Mouse (Mus musculus) heart, embryonic 10.5 days (tissue): ENCODE data around the gene Tex2. TPM values are rescaled to one million over a fixed set of nuclear protein-coding genes. Genes with fewer than 3 reads are reported as not detected.

Experiments used
- DNase-seq: peaks from one replicate; pipeline ENCODE4 v3.0.0-alpha.2; 2017; ENCODE audit warnings: low spot score
- H3K27ac ChIP-seq: fragments of 300-500 bp; sonication (generic); 2 replicates; pipeline ENCODE4 v1.5.1; 2016; ENCODE audit warnings: mild to moderate bottlenecking
- H3K27me3 ChIP-seq: fragments of 300-500 bp; sonication (generic); 2 replicates; pipeline ENCODE4 v1.6.1; 2016; ENCODE audit warnings: mild to moderate bottlenecking; ENCODE audit not compliant: poor library complexity, insufficient read depth, severe bottlenecking
- H3K36me3 ChIP-seq: fragments of 300-500 bp; sonication (generic); 2 replicates; pipeline ENCODE4 v1.6.1; 2016; ENCODE audit warnings: mild to moderate bottlenecking, moderate library complexity
- H3K4me1 ChIP-seq: fragments of 300-500 bp; sonication (generic); 2 replicates; pipeline ENCODE4 v1.6.1; 2016; ENCODE audit warnings: mild to moderate bottlenecking
- H3K4me3 ChIP-seq: fragments of 300-500 bp; sonication (generic); 2 replicates; pipeline ENCODE4 v1.5.1; 2016; ENCODE audit warnings: mild to moderate bottlenecking, moderate library complexity
- H3K9me3 ChIP-seq: fragments of 300-500 bp; sonication (generic); 2 replicates; pipeline ENCODE4 v1.6.1; 2016; ENCODE audit warnings: mild to moderate bottlenecking, moderate library complexity
- WGBS: fragments of 180-500 bp; shearing (Covaris S2); methylation state at CpG from one replicate; pipeline ENCODE4 v1.1.7; 2016; 5-methylcytosine and 5-hydroxymethylcytosine counted together
- polyA plus RNA-seq: library from polyadenylated mRNA; unstranded; fragments of >200 nt; fragmentation: Nextera tagmentation; extraction: Ambion mirVana; gene quantifications from 2 replicates; pipeline ENCODE4 v1.2.1, GENCODE M21; 2016

Gene Tex2
- polyA plus RNA-seq, 1 experiment from 2014 or later = 12.5 TPM

GRCm38 (mm10) chr11:106571026-106571983 lies 41.9 kb downstream of the Tex2 start:
- H3K9me3 ChIP-seq = no peaks in the 10 kb centered on the region
- no peak overlapping the region for H3K4me3 ChIP-seq
- DNase-seq = no peak
- H3K36me3 ChIP-seq = peaks cover 22% of the 10 kb centered on the region
- peak overlapping the region; percentile 69; the same call in 1 of the 2 replicates for H3K27ac ChIP-seq
- H3K27me3 ChIP-seq = 0 out of 2 replicates have a peak, but pooled peaks cover 4% of the 10 kb centered on the region
- 77% methylated on average over 11 of the region's 11 CpGs for WGBS
- H3K4me1 ChIP-seq = peaks cover 92% of the 10 kb centered on the region

GRCm38 (mm10) chr11:106568329-106568960 lies 44.8 kb downstream of the Tex2 start:
- 83% methylated on average over 14 of the region's 14 CpGs for WGBS
- H3K36me3 ChIP-seq = peaks cover 25% of the 10 kb centered on the region
- H3K27me3 ChIP-seq = 0 out of 2 replicates have a peak, but pooled peaks cover 4% of the 10 kb centered on the region
- no peak overlapping the region; the same call in 1 of the 2 replicates for H3K27ac ChIP-seq
- no peaks in the 10 kb centered on the region for H3K9me3 ChIP-seq
- H3K4me3 ChIP-seq = no peak overlapping the region
- DNase-seq = no peak
- H3K4me1 ChIP-seq = peaks cover 83% of the 10 kb centered on the region

- no peak for DNase-seq
- Histone ChIP-seq H3K27me3 (0 out of 2 replicates have a peak, but pooled peaks cover 4% of the 10 kb centered on the region), H3K4me1 (peaks cover 66% of the 10 kb centered on the region), H3K4me3 (no peak overlapping the region), H3K9me3 (no peaks in the 10 kb centered on the region), H3K27ac (no peak overlapping the region), H3K36me3 (peaks cover 25% of the 10 kb centered on the region)
- WGBS = 93% methylated on average over 8 of the region's 8 CpGs
These were observed 47.0 kb downstream of the Tex2 start for GRCm38 (mm10) chr11:106566040-106566785.

- 53% methylated on average over 12 of the region's 12 CpGs for WGBS
- H3K9me3 ChIP-seq = no peaks in the 10 kb centered on the region
- no peak for DNase-seq
- no peak overlapping the region; the same call in 1 of the 2 replicates for H3K4me3 ChIP-seq
- peak overlapping the region; percentile 62 for H3K27ac ChIP-seq
- H3K36me3 ChIP-seq = peaks cover 25% of the 10 kb centered on the region
- 0 out of 2 replicates have a peak, but pooled peaks cover 2% of the 10 kb centered on the region for H3K27me3 ChIP-seq
- H3K4me1 ChIP-seq = peaks cover 49% of the 10 kb centered on the region
These were observed 49.0 kb downstream of the Tex2 start for GRCm38 (mm10) chr11:106564261-106564660.

- H3K9me3 ChIP-seq = no peaks in the 10 kb centered on the region
- peaks cover 44% of the 10 kb centered on the region for H3K4me1 ChIP-seq
- 88% methylated on average over 4 of the region's 4 CpGs for WGBS
- no peak overlapping the region for H3K4me3 ChIP-seq
- H3K27ac ChIP-seq = no peak overlapping the region; the same call in 1 of the 2 replicates
- peaks cover 18% of the 10 kb centered on the region for H3K36me3 ChIP-seq
- no peaks in the 10 kb centered on the region for H3K27me3 ChIP-seq
- DNase-seq = no peak
These were observed 50.5 kb downstream of the Tex2 start for GRCm38 (mm10) chr11:106562707-106563106.

GRCm38 (mm10) chr11:106559773-106560172 lies 53.5 kb downstream of the Tex2 start:
- H3K27ac ChIP-seq = no peak overlapping the region
- 84% methylated on average over 7 of the region's 7 CpGs for whole genome bisulfite sequencing
- DNase-seq = no peak
- no peak overlapping the region for H3K4me3 ChIP-seq
- H3K27me3 ChIP-seq = no peaks in the 10 kb centered on the region
- no peaks in the 10 kb centered on the region for H3K36me3 ChIP-seq
- no peaks in the 10 kb centered on the region for H3K9me3 ChIP-seq
- H3K4me1 ChIP-seq = peaks cover 58% of the 10 kb centered on the region

GRCm38 (mm10) chr11:106558008-106558407 lies 55.2 kb downstream of the Tex2 start:
- WGBS = 55% methylated on average over 4 of the region's 4 CpGs
- H3K27ac ChIP-seq = peak overlapping the region; percentile 70

GRCm38 (mm10) chr11:106557398-106557797 lies 55.8 kb downstream of the Tex2 start:
- Histone ChIP-seq H3K36me3 (no peaks in the 10 kb centered on the region), H3K27ac (peak overlapping the region; percentile 70), H3K4me1 (peaks cover 42% of the 10 kb centered on the region), H3K4me3 (no peak overlapping the region), H3K9me3 (no peaks in the 10 kb centered on the region), H3K27me3 (no peaks in the 10 kb centered on the region)
- WGBS = 70% methylated on average over 7 of the region's 7 CpGs
- DNase-seq = no peak

More at GRCm38 (mm10) chr11:106558008-106558407, 55.2 kb downstream of the Tex2 start:
- H3K4me3 ChIP-seq = no peak overlapping the region
- H3K4me1 ChIP-seq = peaks cover 43% of the 10 kb centered on the region
- no peaks in the 10 kb centered on the region for H3K9me3 ChIP-seq
- H3K27me3 ChIP-seq = no peaks in the 10 kb centered on the region
- H3K36me3 ChIP-seq = no peaks in the 10 kb centered on the region
- no peak for DNase-seq

GRCm38 (mm10) chr11:106556689-106557088 lies 56.5 kb downstream of the Tex2 start:
- peak overlapping the region; percentile 70; the same call in 1 of the 2 replicates for H3K27ac ChIP-seq
- no peaks in the 10 kb centered on the region for H3K9me3 ChIP-seq
- H3K27me3 ChIP-seq = no peaks in the 10 kb centered on the region
- H3K36me3 ChIP-seq = 0 out of 2 replicates have a peak, but pooled peaks cover 2% of the 10 kb centered on the region
- no peak for DNase-seq
- peaks cover 42% of the 10 kb centered on the region for H3K4me1 ChIP-seq
- 61% methylated on average over 4 of the region's 4 CpGs for WGBS
- no peak overlapping the region for H3K4me3 ChIP-seq

GRCm38 (mm10) chr11:106555805-106556615 lies 57.2 kb downstream of the Tex2 start:
- Histone ChIP-seq H3K4me3 (no peak overlapping the region), H3K36me3 (0 out of 2 replicates have a peak, but pooled peaks cover 4% of the 10 kb centered on the region), H3K9me3 (no peaks in the 10 kb centered on the region), H3K27ac (peak overlapping the region; percentile 70), H3K27me3 (no peaks in the 10 kb centered on the region), H3K4me1 (peaks cover 42% of the 10 kb centered on the region)
- 26% methylated on average over 10 of the region's 10 CpGs for WGBS
- no peak for DNase-seq

- Histone ChIP-seq H3K27me3 (no peaks in the 10 kb centered on the region), H3K36me3 (peaks cover 34% of the 10 kb centered on the region; the same call in 1 of the 2 replicates), H3K4me3 (no peak overlapping the region), H3K27ac (no peak overlapping the region), H3K4me1 (peaks cover 17% of the 10 kb centered on the region), H3K9me3 (no peaks in the 10 kb centered on the region)
- DNase-seq = no peak
- WGBS = 79% methylated on average over 4 of the region's 4 CpGs
These were observed 62.8 kb downstream of the Tex2 start for GRCm38 (mm10) chr11:106550398-106550797.

- no peak overlapping the region for H3K4me3 ChIP-seq
- no peaks in the 10 kb centered on the region for H3K27me3 ChIP-seq
- H3K27ac ChIP-seq = no peak overlapping the region
- 89% methylated on average over 4 of the region's 4 CpGs for WGBS
- no peaks in the 10 kb centered on the region for H3K9me3 ChIP-seq
- H3K36me3 ChIP-seq = peaks cover 57% of the 10 kb centered on the region
- H3K4me1 ChIP-seq = peaks cover 9% of the 10 kb centered on the region
- no peak for DNase-seq
These were observed 67.1 kb downstream of the Tex2 start for GRCm38 (mm10) chr11:106546081-106546480.
